ENCODE assay signal across 9 mouse cellular contexts in genomic region chr15:85403256-85403731, GRCm38 (mm10).
DNase-seq lines count a peak whose midpoint lies in the region; ATAC-seq and TF ChIP-seq lines count a peak whose summit lies in the region.
"Had no signal": no experiment of that assay in that cellular context is flagged by ENCODE, and none has a peak within 500 bp of the region (broad histone marks: within the 10 kb centered on the region; RNA-seq: fewer than 3 reads in every experiment).

No protein-coding gene starts in this region.

- H3K4me2 ChIP-seq in forebrain, embryonic 13.5 days = no peak overlapping the region
- no peak overlapping the region for H3K4me2 ChIP-seq in forebrain, embryonic 11.5 days (ENCODE audit: low read depth, low read length, severe bottlenecking)

- H3K9ac ChIP-seq in forebrain, embryonic 13.5 days = no peak overlapping the region
- no peak overlapping the region for H3K9ac ChIP-seq in forebrain, embryonic 11.5 days (ENCODE audit: low read length)

- H3K27ac ChIP-seq in forebrain, embryonic 13.5 days = peak overlapping the region; percentile 90
- no peak overlapping the region for H3K27ac ChIP-seq in forebrain, embryonic 11.5 days (ENCODE audit: low read depth, low read length)
- no peak overlapping the region for H3K27ac ChIP-seq in olfactory bulb, adult 2 months (ENCODE audit: insufficient read depth, low read depth, low read length)

- TF ChIP-seq POLR2A in olfactory bulb, adult 2 months (IDR thresholded peaks at IDR 0.05; ENCODE audit: insufficient read depth, low read depth, low read length) = no peak

- no peaks in the 10 kb centered on the region for H3K9me3 ChIP-seq in forebrain, embryonic 13.5 days (replicated peaks)
- H3K9me3 ChIP-seq in forebrain, embryonic 11.5 days (ENCODE audit: control insufficient read depth, low read length) = no peaks in the 10 kb centered on the region

- 0 out of 2 replicates have a peak, but pooled peaks have one; percentile 18 for TF ChIP-seq CTCF in olfactory bulb, adult 2 months (IDR thresholded peaks at IDR 0.05; ENCODE audit: insufficient read depth, low read depth, low read length)

- WGBS in forebrain, embryonic 13.5 days = 43% methylated on average over 4 of the region's 4 CpGs
- WGBS in forebrain, embryonic 11.5 days = 90% methylated on average over 4 of the region's 4 CpGs
- 52% methylated on average over 4 of the region's 4 CpGs for WGBS in olfactory bulb, adult 2 months

- intact Hi-C loops in gastrocnemius, postnatal 14 days (cut with DNase I; ENCODE audit: low total_unique reads) = no loop called here

- peaks cover 12% of the 10 kb centered on the region; the same call in 1 of the 2 replicates for H3K36me3 ChIP-seq in forebrain, embryonic 13.5 days (ENCODE audit: poor library complexity, severe bottlenecking)
- no peaks in the 10 kb centered on the region for H3K36me3 ChIP-seq in forebrain, embryonic 11.5 days (ENCODE audit: control insufficient read depth, insufficient read depth, low read length)

- peak; percentile 97 for ATAC-seq in forebrain, embryonic 13.5 days
- ATAC-seq in forebrain, embryonic 11.5 days (replicated peaks; ENCODE audit: low FRiP score) = no peak; the same call in 1 of the 2 replicates
- no peak for ATAC-seq in erythroblast, adult 5-6 weeks (replicated peaks; ENCODE audit: low FRiP score, poor library complexity, severe bottlenecking)

- no peaks in the 10 kb centered on the region for H3K27me3 ChIP-seq in forebrain, embryonic 13.5 days
- H3K27me3 ChIP-seq in forebrain, embryonic 11.5 days (ENCODE audit: control insufficient read depth, insufficient read depth, low read length) = no peaks in the 10 kb centered on the region
- H3K27me3 ChIP-seq: CH12.LX had no signal

- H3K4me1 ChIP-seq in forebrain, embryonic 13.5 days = peaks cover 48% of the 10 kb centered on the region
- no peaks in the 10 kb centered on the region for H3K4me1 ChIP-seq in forebrain, embryonic 11.5 days (replicated peaks; ENCODE audit: control insufficient read depth, insufficient read depth, low read length)
- peaks cover 6% of the 10 kb centered on the region for H3K4me1 ChIP-seq in olfactory bulb, adult 2 months (ENCODE audit: control insufficient read depth, insufficient read depth, low read length)

- no peak overlapping the region for H3K4me3 ChIP-seq in forebrain, embryonic 13.5 days
- H3K4me3 ChIP-seq in forebrain, embryonic 11.5 days (ENCODE audit: low read depth, low read length) = no peak overlapping the region
- H3K4me3 ChIP-seq in olfactory bulb, adult 2 months (ENCODE audit: insufficient read depth, low read depth, low read length) = no peak overlapping the region

- DNase-seq in forebrain, embryonic 11.5 days (ENCODE audit: low spot score) = no peak
- DNase-seq in cerebellum, adult 11-12 months = peak; percentile 90
- DNase-seq in gastrocnemius, postnatal 14 days = peak; percentile 57
- DNase-seq in left cerebral cortex, adult 11 months (ENCODE audit: low spot score) = peak; percentile 85
- no peak for DNase-seq in urinary bladder, postnatal 36 days (ENCODE audit: low spot score in 2 of 2)

Comparison
In these comparisons a context has a peak if more than half of its experiments do, and no peak if none do; other contexts are left out.
1. DNase-seq: peak in cerebellum, adult 11-12 months (single experiment), gastrocnemius, postnatal 14 days (single experiment) and left cerebral cortex, adult 11 months (single experiment); none in forebrain, embryonic 11.5 days (single experiment) and urinary bladder, postnatal 36 days (0 of 2).